Mouse (Mus musculus) T-helper 1 cell (primary cell): ENCODE results near the gene Fmnl1.

Source experiments
- in situ Hi-C: fragments of 300-600 bp; cut with MboI, MseI; formaldehyde crosslinking; loops from one replicate; pipeline ENCODE4 v1.15.1; 2025; ENCODE audit warnings: high pct_unique_total_duplicates

The Fmnl1 gene

DNA sequence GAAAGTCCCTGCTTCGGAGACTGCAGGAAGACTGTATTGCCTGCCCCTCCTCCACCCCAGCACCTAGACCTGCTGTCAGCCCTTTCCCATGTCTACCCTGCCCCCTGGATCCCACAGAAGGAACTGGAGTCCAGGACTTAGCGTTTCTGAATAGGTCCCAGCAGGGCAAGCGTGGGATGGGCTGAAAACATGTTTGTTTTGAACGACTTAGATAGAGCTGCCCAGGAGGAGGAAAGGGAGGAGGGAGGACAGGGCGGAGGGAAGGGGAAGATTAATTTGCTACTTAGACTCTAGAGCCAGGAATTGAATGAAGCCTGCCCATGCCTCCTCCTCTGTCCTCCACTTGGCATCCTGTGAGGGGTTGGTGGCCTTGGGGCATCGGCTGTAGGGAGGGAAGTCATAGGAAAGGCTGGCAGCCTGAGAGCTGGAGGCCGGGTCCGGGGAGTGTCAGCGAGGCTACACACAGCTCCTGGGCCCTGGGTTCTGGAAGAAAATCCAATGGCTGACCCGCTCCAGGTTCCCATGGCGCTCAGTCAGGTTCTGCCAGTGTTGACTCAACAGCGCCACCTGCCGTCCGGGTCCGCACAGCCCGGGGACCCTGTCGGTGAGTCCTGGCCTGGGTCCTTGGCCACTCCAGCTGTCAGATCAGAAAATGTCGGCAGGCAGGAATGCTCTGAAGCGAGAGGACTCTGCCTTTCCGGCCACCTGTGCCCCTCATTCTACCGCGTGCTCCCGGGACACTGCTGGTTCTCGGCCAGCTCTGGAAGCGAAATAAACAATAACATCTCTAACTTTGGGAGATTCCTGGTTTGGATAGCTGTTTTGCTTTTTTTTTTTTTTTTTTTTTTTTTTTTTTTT, 12.1 kb upstream of the Fmnl1 start:
- in situ Hi-C loops: no loop called here

DNA sequence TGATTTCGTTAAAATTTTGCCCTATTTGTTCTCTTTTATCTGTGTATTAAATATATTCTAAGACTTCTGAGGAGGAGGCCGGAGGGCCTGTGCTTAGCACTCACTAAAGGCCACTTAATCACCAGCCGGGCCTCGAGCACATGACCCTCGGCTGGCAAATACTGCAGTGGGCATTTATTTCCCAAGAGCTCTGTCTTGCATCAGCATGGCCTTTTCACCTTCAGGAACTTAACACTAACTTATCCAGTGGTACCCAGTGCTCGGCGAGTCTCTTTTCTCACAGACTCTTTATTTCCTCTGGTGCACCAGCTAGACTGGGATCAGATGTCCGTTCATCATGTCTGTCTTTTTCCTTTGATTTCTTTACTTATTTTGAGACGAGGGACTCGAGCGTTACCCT, 10.2 kb upstream of the Fmnl1 start:
- in situ Hi-C loops: loop anchor here (5.0 kb wide), 2 partner anchors 58 to 167 kb away; partner anchors contain the start of genes Acbd4 and Plcd3

DNA sequence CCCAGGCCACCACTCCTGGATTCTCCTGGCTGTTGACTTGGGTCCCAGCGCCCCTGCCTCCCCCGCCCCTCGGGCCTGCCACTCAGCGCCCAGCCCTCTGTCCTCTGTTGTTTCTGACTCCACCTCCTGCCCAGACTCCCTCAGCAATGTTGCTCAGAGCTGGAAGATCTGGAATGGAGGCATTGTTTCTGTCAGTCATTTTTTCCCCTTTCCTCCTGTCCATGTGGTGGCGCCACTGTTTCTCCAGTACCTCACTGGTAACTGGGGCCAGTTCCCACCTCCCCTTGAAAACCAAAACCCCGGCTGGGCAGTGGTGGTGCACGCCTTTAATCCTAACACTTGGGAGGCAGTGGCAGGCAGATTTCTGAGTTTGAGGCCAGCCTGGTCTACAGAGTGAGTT, 9.5 kb upstream of the Fmnl1 start:
- in situ Hi-C loops: loop anchor here (5.0 kb wide), 2 partner anchors 59 to 166 kb away; partner anchors contain the start of genes Acbd4 and Plcd3

DNA sequence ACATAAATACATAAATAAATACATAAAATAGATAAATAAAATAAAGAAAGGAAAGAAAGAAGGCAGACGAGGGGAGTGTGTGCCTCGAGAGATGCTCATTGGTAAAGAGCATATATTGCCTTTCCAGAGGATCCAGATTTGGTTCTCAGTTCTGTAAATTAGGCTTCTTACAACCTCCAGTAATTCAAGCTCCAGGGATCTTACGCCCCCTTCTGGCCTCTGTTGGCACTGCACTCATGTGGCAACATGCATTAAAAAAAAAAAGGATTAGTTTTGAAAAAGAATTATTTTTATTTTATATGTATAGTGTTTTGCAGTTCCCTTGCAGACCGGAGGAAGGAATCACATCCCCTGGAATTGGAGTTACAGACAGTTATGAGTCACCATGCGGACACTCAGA, 8.8 kb upstream of the Fmnl1 start:
- in situ Hi-C loops: loop anchor here (5.0 kb wide), 2 partner anchors 60 to 165 kb away; partner anchors contain the start of genes Acbd4 and Plcd3

DNA sequence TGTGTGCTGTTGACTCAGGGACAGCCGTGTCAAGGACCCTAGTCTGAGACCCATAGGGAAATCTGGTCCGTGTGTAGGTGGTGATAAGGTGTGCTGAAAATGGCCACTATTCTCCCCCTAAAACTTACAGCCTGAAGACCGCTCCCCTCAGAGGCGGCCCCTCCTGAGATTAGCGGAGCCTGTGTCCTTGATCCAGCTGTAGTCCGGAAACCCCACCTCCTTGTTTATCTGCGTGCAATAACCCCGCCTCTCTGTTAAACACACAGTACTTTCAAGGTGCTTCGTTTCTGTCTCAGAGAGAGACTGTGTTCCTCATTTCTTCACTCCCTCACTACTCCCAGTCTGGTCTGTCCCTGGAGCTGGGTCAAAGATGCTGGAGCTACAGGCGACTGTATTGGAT, 6.5 kb upstream of the Fmnl1 start:
- in situ Hi-C loops: loop anchor here (5.0 kb wide), 2 partner anchors 62 to 163 kb away; partner anchors contain the start of genes Acbd4 and Plcd3

DNA sequence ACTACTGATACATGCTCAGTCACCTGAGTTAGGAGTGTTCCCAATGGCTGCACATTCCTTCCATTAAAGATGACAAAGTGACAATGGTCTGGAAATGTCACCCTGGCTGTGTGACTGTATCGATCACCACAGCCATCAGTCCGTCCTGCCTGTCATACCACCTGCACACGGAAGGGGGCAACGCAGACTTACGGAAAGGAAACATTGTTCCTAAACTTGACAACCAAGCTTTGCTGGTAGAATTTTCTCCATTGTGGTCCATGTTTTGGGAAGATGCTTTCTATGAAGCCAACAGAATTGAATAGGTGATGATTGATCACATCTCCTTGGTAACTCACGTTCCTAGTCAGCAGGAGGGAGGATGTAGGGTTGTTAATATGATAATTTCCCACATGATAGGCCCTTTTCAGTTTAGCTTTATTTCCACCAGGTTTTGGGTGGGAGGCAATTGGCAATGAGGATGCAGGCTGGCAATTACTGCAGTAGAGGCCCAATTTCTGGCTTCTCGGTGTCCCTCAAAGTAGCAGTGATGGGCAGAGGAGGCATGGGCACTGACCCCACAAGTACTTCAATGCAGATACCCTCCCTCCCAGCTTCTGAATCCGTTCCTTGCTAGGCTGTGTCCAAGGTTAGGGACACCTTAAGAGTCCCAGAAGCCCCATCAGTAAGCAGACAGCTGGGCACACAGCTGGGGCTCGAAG, 2.1 kb upstream of the Fmnl1 start:
- in situ Hi-C loops: no loop called here

DNA sequence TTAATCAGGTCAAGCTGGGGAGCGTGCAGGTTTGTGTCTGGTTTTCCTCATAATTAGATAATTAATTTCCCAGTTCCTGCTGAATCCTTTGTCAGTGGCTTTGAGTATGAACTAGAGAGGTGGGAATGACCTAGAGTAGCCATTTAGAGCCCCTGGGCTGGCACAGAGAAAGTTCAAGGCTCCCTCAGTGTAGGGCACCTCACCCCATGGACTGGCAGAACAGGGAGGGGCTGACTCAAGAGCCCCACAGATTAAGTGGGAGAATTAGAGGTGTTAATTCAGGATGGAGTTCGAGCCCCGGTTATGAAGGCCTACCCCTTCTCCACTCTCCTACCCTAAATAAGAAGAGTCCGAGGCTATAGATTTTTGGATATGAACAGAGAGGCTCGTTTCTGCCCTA, 1.2 kb upstream of the Fmnl1 start:
- in situ Hi-C loops: loop anchor here (10.0 kb wide), 1 partner anchor 95 kb away; the partner anchor contains the start of gene Map3k14

DNA sequence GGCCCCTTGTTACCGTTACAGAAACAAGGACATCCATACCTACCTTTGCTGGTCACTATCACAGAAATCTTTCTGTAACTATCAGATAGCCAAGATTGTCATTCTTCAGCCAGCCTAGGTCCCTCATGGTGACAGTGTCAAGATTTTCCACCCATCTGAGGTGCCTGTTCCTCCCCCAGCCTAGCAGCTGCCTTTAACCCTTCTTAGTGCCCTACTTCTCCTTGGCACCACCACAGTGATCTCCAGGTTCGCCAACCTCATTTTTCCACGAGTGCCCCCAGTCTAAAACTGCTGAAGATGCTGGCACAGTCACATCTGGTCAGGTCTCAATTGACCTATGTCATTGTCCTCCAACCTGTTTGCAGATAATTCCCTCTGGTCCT, 805 bp upstream of the Fmnl1 start:
- in situ Hi-C loops: loop anchor here (10.0 kb wide), 1 partner anchor 95 kb away; the partner anchor contains the start of gene Map3k14

DNA sequence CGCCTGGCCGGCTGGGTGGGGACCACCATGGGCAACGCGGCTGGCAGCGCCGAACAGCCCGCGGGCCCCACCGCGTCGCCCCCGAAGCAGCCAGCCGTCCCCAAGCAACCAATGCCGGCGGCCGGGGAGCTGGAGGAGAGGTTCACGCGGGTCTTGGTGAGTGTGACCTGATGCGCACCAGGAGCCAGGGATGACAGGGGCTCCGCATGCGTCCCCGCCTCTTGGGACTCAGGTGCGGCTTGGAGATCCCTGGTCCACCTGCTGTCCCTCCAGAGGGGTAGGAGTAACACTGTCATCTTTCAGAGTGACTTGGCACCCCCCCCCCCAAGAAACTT, 346 bp downstream of the Fmnl1 start:
- in situ Hi-C loops: loop anchor here (10.0 kb wide), 1 partner anchor 94 kb away; the partner anchor contains the start of gene Map3k14

DNA sequence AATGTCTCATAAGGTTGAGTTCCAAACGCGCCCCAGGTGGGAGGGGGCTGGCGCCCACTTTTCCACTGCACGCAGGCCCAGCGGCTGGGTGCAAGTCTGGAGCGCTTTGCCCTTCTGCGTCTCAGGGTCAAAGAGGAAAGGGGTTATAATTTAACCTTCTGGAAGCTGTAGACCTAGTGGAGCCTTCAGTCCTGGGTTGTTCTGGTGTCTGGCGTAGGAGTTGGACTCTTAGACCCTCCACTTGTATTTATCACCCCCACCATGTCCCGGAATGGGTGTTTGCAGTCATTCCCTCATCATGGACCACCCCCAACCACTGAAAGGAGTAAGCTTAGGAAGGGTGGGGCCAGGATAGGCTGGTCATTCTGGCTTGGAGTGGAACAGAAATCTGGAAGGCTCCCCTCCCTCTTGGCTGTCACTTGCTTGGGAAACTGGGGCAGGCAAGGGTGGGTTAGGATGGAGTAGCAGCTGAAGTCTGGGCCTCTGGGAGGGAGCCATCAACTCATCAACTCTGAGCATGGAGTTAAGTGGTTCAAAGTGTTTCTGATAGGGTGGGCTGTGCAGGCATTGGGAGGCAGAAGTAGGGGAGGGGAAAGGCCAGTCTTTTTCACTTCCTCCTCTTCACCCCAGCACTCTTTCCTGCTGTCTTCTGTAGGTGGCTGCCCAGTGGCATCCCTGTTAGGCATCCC, 940 bp downstream of the Fmnl1 start:
- in situ Hi-C loops: loop anchor here (10.0 kb wide), 1 partner anchor 93 kb away; the partner anchor contains the start of gene Map3k14

DNA sequence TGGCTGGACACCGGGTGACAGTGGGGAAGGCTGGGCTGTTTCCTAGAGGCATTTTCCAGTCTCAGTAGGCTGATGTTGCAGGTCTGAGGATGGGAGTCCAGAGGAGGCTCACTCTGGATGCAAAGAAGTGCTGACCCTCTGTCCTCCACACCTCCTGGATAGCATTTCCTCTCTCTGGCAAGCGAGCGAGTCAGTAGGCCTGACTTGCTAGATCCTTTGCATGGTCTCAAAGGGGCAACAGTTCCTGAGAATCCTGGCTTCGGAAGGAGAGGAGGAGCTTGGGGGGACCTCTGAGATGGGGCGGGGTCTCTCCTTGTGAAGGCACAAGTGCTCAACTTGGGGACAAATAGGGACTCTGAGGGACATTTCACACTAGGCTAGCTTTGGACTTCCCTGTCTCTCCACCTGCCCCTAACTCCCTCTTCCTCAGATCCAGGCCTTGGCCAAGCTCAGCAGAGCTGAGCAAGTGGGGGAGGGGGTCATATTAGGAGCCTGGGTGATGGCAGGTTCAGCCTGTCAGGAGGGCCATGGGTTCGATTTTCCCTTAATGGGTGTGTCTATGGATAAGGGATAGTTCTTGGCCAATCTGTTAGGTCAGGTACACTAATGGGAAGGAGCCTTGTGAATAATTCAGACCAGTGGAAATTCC, 1.6 kb downstream of the Fmnl1 start:
- in situ Hi-C loops: loop anchor here (10.0 kb wide), 1 partner anchor 92 kb away; the partner anchor contains the start of gene Map3k14

DNA sequence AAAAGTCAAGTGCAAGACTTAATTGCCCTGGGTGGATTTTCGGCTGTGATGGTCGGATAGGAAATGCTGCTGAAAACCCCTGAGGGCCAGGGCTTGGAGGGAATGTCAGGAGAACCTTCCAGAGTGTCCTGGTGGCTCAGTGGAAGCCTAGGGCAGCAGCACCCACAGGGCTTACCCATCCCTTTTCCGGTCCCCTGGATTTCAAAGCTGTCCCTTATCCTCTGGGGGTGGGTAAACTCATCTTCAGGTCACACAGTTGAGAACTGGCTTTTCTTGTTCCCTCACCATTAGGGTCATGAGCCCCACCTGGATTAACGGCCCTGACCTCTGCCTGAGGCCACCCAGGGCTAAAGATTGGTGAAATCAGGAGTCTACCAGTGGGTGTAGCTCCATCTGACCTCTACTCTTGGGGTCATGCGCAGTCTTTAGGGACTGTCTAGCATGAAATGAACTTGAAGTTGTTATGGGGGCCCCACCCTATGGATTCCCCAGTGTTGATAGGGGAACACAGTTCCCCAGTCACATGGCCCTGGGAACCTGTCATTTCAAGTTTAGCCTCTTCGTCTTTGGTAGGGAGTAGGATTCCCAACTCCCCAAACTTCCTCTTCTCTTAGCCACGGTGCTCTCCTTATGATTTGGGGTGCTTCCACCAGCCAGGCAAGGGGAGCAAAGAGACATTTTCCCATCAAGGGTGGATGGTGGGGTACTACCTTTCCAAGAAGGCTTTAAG, 2.3 kb downstream of the Fmnl1 start:
- in situ Hi-C loops: loop anchor here (10.0 kb wide), 1 partner anchor 92 kb away; the partner anchor contains the start of gene Map3k14

DNA sequence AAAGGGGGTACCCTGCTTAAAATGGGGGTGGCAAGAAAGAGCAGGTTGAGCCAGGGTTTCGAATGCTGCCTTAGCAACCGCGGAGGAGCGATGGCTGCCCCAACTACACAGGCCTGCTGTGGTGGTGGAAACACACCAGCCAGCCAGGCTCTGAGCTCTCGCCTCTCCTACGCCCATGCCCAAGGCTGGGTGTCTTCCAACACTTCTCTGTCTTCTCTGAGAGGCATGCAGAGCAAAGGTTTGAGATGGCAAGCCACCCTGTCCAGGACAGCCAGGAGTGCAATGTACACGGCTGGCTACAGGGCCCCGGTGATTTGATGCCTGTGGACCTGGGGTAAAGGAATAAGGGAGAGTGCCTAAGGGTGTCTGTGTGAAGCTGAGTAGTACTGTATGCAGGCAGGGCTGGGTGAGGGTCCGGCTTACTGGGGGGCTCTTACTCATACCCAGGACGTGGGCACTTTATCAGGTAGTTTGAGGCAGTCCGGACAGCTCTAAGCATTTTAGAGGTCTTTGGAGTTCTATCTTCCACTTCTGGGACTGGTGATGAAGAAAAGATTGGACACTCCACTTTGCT, 3.0 kb downstream of the Fmnl1 start:
- in situ Hi-C loops: loop anchor here (10.0 kb wide), 1 partner anchor 91 kb away; the partner anchor contains the start of gene Map3k14

DNA sequence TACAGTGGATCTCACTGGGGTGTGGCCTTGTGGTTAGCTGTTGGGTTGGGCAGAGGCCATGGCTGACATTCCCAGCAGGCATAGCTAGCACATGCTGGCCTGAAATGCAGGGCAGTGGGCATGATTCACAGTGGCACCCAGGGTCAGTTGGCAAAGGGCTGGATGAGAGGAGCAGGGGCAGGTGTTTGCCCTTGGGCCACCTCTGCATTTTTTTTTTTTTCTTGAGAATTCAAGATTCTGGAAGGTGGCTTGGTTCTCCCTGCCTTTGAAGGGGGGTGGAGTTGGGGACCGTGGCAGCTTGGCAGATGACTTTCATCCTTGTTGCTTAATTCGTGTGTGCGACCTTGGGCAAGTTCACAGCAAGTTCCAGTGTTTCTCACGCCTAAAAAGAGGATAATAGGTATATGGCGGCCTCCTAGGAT, 3.5 kb downstream of the Fmnl1 start:
- in situ Hi-C loops: loop anchor here (10.0 kb wide), 1 partner anchor 90 kb away; the partner anchor contains the start of gene Map3k14

DNA sequence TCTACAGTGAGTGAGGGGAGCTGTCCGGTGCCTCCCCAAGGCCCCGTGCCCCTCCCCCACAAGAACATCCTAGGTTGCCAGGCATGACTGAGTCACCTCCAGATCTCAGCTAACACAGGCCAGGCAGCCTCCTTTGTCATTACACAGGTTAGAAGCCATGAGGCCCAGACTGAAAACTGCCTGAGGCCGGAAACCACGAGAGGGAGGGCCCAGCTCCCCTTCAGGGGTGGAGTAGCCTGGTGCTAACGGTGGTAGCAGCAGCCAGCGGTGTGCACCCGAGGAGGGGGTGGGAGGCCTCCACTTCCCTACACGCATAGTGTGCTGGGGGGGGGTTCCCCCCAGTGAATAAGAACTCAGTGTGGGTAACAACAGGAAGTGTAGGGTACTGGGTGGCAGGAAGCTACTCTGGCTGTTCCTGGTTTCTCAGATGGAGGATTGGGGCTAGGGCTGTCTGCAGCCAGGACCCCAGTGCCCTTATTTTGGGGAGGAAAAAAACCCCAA, 4.0 kb downstream of the Fmnl1 start:
- in situ Hi-C loops: loop anchor here (10.0 kb wide), 1 partner anchor 90 kb away; the partner anchor contains the start of gene Map3k14

DNA sequence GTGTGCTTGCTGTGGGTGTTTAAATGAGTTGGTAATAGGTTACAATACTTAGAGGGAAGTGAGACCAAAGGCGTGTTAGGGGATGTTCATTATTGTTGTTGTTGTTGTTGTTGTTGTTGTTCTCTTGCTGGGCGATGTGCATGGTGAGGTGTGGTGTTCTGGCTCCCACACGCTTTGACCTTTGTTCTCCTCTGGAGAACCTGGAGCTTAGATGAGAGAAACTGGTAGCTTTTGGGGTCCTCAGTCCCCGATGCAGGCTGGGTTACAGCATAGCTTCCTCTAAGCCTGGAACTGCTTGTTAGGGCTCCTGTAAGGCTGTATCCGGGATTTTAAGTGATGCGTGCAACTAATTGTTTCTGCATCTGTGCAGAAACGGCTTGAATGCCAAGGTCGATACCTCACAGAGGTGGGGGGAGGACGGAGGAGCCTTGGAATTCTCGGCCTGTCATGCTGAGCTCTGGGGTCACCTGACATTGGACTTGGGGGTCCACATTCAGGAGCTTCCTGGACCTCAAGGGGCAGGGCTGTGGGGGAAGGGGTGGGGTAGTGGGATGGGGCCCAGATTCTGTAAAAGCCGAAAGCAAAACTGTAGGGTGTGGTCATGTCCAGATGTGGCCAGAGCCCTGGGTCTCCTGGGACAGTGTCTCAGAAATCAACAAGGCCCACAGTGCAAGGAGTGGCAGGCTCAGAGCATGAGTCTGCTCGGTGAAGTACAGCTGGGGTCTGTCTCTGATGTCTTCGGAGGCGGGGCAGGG, 5.0 kb downstream of the Fmnl1 start:
- in situ Hi-C loops: loop anchor here (10.0 kb wide), 1 partner anchor 89 kb away; the partner anchor contains the start of gene Map3k14

DNA sequence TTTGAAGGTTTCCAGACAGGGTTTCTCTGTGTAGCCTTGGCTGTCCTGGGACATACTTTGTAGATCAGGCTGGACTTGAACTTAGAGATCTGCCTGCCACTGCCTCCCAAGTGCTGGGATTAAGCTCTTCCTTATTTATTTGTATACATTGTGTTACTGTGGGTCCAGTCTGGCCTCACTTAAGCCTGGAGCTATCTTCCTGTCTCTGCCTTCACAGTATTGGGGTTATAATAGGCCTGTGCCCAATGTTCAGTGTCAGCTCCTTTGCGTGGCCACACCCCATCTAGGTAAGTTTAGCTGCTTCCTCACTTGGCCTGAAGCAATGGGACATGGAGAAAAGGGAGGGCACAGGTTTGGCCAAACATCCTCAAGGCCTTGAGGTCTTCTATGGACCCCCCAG, 5.6 kb downstream of the Fmnl1 start:
- in situ Hi-C loops: loop anchor here (10.0 kb wide), 1 partner anchor 88 kb away; the partner anchor contains the start of gene Map3k14

DNA sequence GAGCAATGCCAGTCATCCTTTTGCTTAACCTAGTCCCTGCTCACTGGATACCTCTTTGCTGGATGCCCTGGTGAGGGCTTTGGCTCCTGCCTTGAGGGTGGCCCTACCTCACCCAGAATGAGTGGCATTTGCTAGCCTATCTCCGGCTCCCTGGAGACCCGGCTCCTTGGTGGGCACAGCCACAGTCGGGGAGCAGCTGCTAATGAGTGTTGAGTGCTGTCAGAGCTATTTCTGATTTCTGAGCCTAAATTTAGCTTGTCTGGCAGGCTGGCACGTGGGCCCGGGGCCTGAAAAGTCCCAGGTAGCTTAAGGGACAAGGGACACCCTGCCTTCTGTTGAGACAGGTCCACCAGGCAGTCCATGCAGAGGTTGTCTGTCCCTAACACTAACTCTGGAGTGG, 6.3 kb downstream of the Fmnl1 start:
- in situ Hi-C loops: loop anchor here (10.0 kb wide), 1 partner anchor 88 kb away; the partner anchor contains the start of gene Map3k14
